In the genomic region with DNA sequence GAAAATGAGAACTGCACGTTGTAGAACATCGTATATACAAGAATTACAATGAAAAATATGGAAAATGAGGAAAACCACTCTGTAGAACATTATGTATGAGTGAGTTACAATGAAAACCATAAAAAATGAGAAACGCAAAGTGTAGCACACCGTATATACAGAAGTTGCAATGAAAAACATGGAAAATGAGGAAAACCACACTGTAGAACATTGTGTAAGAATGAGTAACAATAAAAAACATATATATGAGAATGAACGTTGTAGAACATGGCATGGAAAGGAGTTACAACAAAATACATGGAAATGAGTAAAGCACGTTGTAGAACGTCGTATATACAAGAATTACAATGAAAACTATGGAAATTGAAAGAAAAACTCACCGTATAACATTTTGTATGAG, we compare ENCODE assay signal across 8 mouse cellular contexts.
DNase-seq lines count a peak whose midpoint lies in the region; ATAC-seq and TF ChIP-seq lines count a peak whose summit lies in the region.
"Not testable (repeated sequence)": the region's sequence is repeated elsewhere in the genome, so short reads cannot be mapped to it uniquely, and the experiment has no call there.

No protein-coding gene starts in this region.

- H3K27ac ChIP-seq in embryonic facial prominence, embryonic 10.5 days (replicated peaks); heart, embryonic 10.5 days; midbrain, embryonic 14.5 days (replicated peaks; ENCODE audit: low read depth, low read length): not testable (repeated sequence)

- not testable (repeated sequence) for H3K9ac ChIP-seq in midbrain, embryonic 14.5 days (replicated peaks; ENCODE audit: low read length)

- 93% methylated on average over 7 of the region's 9 CpGs for WGBS in embryonic facial prominence, embryonic 10.5 days
- WGBS in heart, embryonic 10.5 days = 80% methylated on average over 7 of the region's 9 CpGs
- WGBS in midbrain, embryonic 14.5 days = 81% methylated on average over 7 of the region's 9 CpGs

- not testable (repeated sequence) for H3K4me2 ChIP-seq in midbrain, embryonic 14.5 days (ENCODE audit: low read length)

- H3K4me1 ChIP-seq in embryonic facial prominence, embryonic 10.5 days; heart, embryonic 10.5 days; midbrain, embryonic 14.5 days (ENCODE audit: control insufficient read depth, insufficient read depth, low read length): not testable (repeated sequence)

- not testable (repeated sequence) for H3K4me3 ChIP-seq in embryonic facial prominence, embryonic 10.5 days; heart, embryonic 10.5 days; midbrain, embryonic 14.5 days (replicated peaks; ENCODE audit: low read depth, low read length)

- H3K9me3 ChIP-seq in embryonic facial prominence, embryonic 10.5 days; heart, embryonic 10.5 days; midbrain, embryonic 14.5 days (ENCODE audit: control insufficient read depth, low read length): not testable (repeated sequence)

- not testable (repeated sequence) for H3K27me3 ChIP-seq in embryonic facial prominence, embryonic 10.5 days (replicated peaks; ENCODE audit: low read depth, poor library complexity, severe bottlenecking); heart, embryonic 10.5 days (ENCODE audit: insufficient read depth, poor library complexity, severe bottlenecking); midbrain, embryonic 14.5 days (ENCODE audit: control insufficient read depth, insufficient read depth, low read length)

- peak; percentile 51 for DNase-seq in 3T3-L1 (ENCODE audit: low read depth, low spot score)
- peak; percentile 97 for DNase-seq in MEL-GATA-1-ER (ENCODE audit: extremely low read depth, low read depth)
- peak; percentile 87 for DNase-seq in brain, embryonic 14.5 days (ENCODE audit: low read depth)
- peak; percentile 3 for DNase-seq in embryonic facial prominence, embryonic 10.5 days (ENCODE audit: low spot score)
- DNase-seq in heart, embryonic 10.5 days (ENCODE audit: low spot score) = peak; percentile 72
- peak; percentile 43 for DNase-seq in kidney, postnatal 14 days
- peak; percentile 13 for DNase-seq in midbrain, embryonic 14.5 days
- peak; percentile 85 for DNase-seq in skeletal muscle tissue, adult 2 months (ENCODE audit: low read depth, low spot score)

- ATAC-seq in midbrain, embryonic 14.5 days (ENCODE audit: low FRiP score, low TSS enrichment) = not testable (repeated sequence)

- not testable (repeated sequence) for TF ChIP-seq CTCF in brain, embryonic 14.5 days (IDR thresholded peaks at IDR 0.05; ENCODE audit: borderline replicate concordance, extremely low read depth, insufficient read depth, insufficient read length)

- TF ChIP-seq POLR2A in brain, embryonic 14.5 days (IDR thresholded peaks at IDR 0.05; ENCODE audit: borderline replicate concordance, extremely low read depth, insufficient read depth, insufficient read length, poor library complexity, severe bottlenecking) = not testable (repeated sequence)

- H3K36me3 ChIP-seq in embryonic facial prominence, embryonic 10.5 days (replicated peaks); heart, embryonic 10.5 days; midbrain, embryonic 14.5 days (ENCODE audit: control insufficient read depth, insufficient read depth, low read length): not testable (repeated sequence)

Comparison
In these comparisons a context has a peak if more than half of its experiments do, and no peak if none do; other contexts are left out.
1. DNase-seq: peak in every context shown above with its lines; median percentile 97 in MEL-GATA-1-ER; 87 in brain, embryonic 14.5 days; 85 in skeletal muscle tissue, adult 2 months; 72 in heart, embryonic 10.5 days; 51 in 3T3-L1; 43 in kidney, postnatal 14 days; 13 in midbrain, embryonic 14.5 days; 3 in embryonic facial prominence, embryonic 10.5 days.